Mouse (Mus musculus): Measurements from ENCODE around the gene Ep400.
A peak's percentile ranks its signal among the peaks of the same experiment; 100 is the strongest.
"Not testable (repeated sequence)": the region's sequence is repeated elsewhere in the genome, so short reads cannot be mapped to it uniquely, and the experiment has no call there.

Ep400 gene

GRCm38 (mm10) chr5:110779998-110780760 is 9.7 kb upstream of the Ep400 start, which contains the start of gene Pus1:
Pus1 (minus strand) TSS chr5:110780659.
- peak; percentile 78 for DNase-seq (ENCODE audit: low read depth, low spot score)

- no peak for DNase-seq (ENCODE audit: low read depth, low spot score)
Measured at GRCm38 (mm10) chr5:110779276-110779997, 8.9 kb upstream of the Ep400 start.

GRCm38 (mm10) chr5:110778263-110778662 is 7.7 kb upstream of the Ep400 start:
- no peak for DNase-seq (ENCODE audit: low read depth, low spot score)

- DNase-seq (ENCODE audit: low read depth, low spot score), result no peak
Measured at GRCm38 (mm10) chr5:110776141-110776540, 5.6 kb upstream of the Ep400 start.

- no peak for DNase-seq (ENCODE audit: low read depth, low spot score)
Measured at GRCm38 (mm10) chr5:110774511-110774910, 4.0 kb upstream of the Ep400 start.

- not testable (repeated sequence) for DNase-seq (ENCODE audit: low read depth, low spot score)
Measured at GRCm38 (mm10) chr5:110772945-110773344, 2.4 kb upstream of the Ep400 start.

- DNase-seq (ENCODE audit: low read depth, low spot score), result no peak
Measured at GRCm38 (mm10) chr5:110770031-110770445, 479 bp downstream of the Ep400 start.

- DNase-seq (ENCODE audit: low read depth, low spot score), result no peak
Measured at GRCm38 (mm10) chr5:110769272-110769671, 1.2 kb downstream of the Ep400 start.

GRCm38 (mm10) chr5:110763890-110764289 is 6.6 kb downstream of the Ep400 start:
- DNase-seq (ENCODE audit: low read depth, low spot score), result no peak

GRCm38 (mm10) chr5:110745021-110745420 is 25.5 kb downstream of the Ep400 start:
- no peak for DNase-seq (ENCODE audit: low read depth, low spot score)

- DNase-seq (ENCODE audit: low read depth, low spot score), result no peak
Measured at GRCm38 (mm10) chr5:110739496-110740275, 30.8 kb downstream of the Ep400 start.

- no peak for DNase-seq (ENCODE audit: low read depth, low spot score)
Measured at GRCm38 (mm10) chr5:110735606-110736005, 34.9 kb downstream of the Ep400 start.

- no peak for DNase-seq (ENCODE audit: low read depth, low spot score)
Measured at GRCm38 (mm10) chr5:110733231-110733823, 37.2 kb downstream of the Ep400 start.

GRCm38 (mm10) chr5:110731227-110731626 is 39.3 kb downstream of the Ep400 start:
- DNase-seq (ENCODE audit: low read depth, low spot score), result no peak

- peak; percentile 17 for DNase-seq (ENCODE audit: low read depth, low spot score)
Measured at GRCm38 (mm10) chr5:110727850-110728249, 42.7 kb downstream of the Ep400 start.

- no peak for DNase-seq (ENCODE audit: low read depth, low spot score)
Measured at GRCm38 (mm10) chr5:110723543-110723942, 47.0 kb downstream of the Ep400 start.

- DNase-seq (ENCODE audit: low read depth, low spot score), result not testable (repeated sequence)
Measured at GRCm38 (mm10) chr5:110721463-110721862, 49.1 kb downstream of the Ep400 start.

GRCm38 (mm10) chr5:110711455-110711854 is 59.1 kb downstream of the Ep400 start:
- no peak for DNase-seq (ENCODE audit: low read depth, low spot score)

- no peak for DNase-seq (ENCODE audit: low read depth, low spot score)
Measured at GRCm38 (mm10) chr5:110709256-110709655, 61.3 kb downstream of the Ep400 start.

GRCm38 (mm10) chr5:110704004-110704403 is 66.5 kb downstream of the Ep400 start:
- no peak for DNase-seq (ENCODE audit: low read depth, low spot score)

- DNase-seq (ENCODE audit: low read depth, low spot score), result no peak
Measured at GRCm38 (mm10) chr5:110698617-110699016, 71.9 kb downstream of the Ep400 start.

GRCm38 (mm10) chr5:110682041-110682440 is 88.5 kb downstream of the Ep400 start:
- no peak for DNase-seq (ENCODE audit: low read depth, low spot score)
